Mouse (Mus musculus) ES-Bruce4 (cell line): ENCODE data around the gene Taar4. TPM values are rescaled to one million over a fixed set of nuclear protein-coding genes. Genes with fewer than 3 reads are reported as not detected.

ENCODE experiments used
- H3K27ac ChIP-seq: 2 replicates; pipeline ENCODE4 v1.5.1; 2012; ENCODE audit warnings: low read length, inconsistent platforms; ENCODE audit not compliant: insufficient read depth
- H3K27me3 ChIP-seq: 2 replicates; pipeline ENCODE4 v1.6.1; 2012; ENCODE audit warnings: mild to moderate bottlenecking, low read length, inconsistent platforms; ENCODE audit not compliant: control insufficient read depth, poor library complexity, insufficient read depth, severe bottlenecking
- H3K36me3 ChIP-seq: 2 replicates; pipeline ENCODE4 v1.6.1; 2012; ENCODE audit warnings: inconsistent platforms, mild to moderate bottlenecking, low read length, moderate library complexity; ENCODE audit not compliant: control insufficient read depth, poor library complexity, insufficient read depth, severe bottlenecking
- H3K4me1 ChIP-seq: one replicate; pipeline ENCODE4 v1.8.1; 2011; ENCODE audit warnings: low read length; ENCODE audit not compliant: control insufficient read depth, insufficient read depth
- H3K4me3 ChIP-seq: 2 replicates; pipeline ENCODE4 v1.5.1; 2011; ENCODE audit warnings: low read depth, mild to moderate bottlenecking, low read length
- H3K9ac ChIP-seq: 2 replicates; pipeline ENCODE4 v1.6.1; 2012; ENCODE audit warnings: low read depth, mild to moderate bottlenecking, inconsistent platforms; ENCODE audit not compliant: poor library complexity, severe bottlenecking
- H3K9me3 ChIP-seq: replicated peaks from 2 replicates; pipeline ENCODE4 v1.6.1; 2012; ENCODE audit warnings: mild to moderate bottlenecking, low read length, inconsistent platforms; ENCODE audit not compliant: control insufficient read depth, poor library complexity, insufficient read depth, severe bottlenecking
- CTCF ChIP-seq: IDR thresholded peaks from one replicate; pipeline ENCODE4 v1.8.1; 2011; ENCODE audit warnings: low read depth, low read length
- EP300 ChIP-seq: IDR thresholded peaks from 2 replicates; pipeline ENCODE4 v1.6.1; 2011; ENCODE audit warnings: low read depth, low read length; ENCODE audit not compliant: insufficient read depth
- POLR2A ChIP-seq: IDR thresholded peaks from one replicate; pipeline ENCODE4 v1.8.1; 2011; ENCODE audit warnings: low read length; ENCODE audit not compliant: insufficient read depth
- polyA plus RNA-seq: library from polyadenylated mRNA; stranded (reverse); fragments of >200 nt; gene quantifications from 2 replicates; pipeline ENCODE4 v1.2.4, GENCODE M21; 2011; ENCODE audit warnings: low read depth; ENCODE audit not compliant: missing spikeins, insufficient read depth, insufficient read length

Gene Taar4
- polyA plus RNA-seq, 1 experiment, result not detected

- H3K4me1 ChIP-seq, result no peaks in the 10 kb centered on the region
- TF ChIP-seq EP300 (no peak), POLR2A (no peak), CTCF (no peak)
- no peak overlapping the region for H3K9ac ChIP-seq
- H3K4me3 ChIP-seq, result no peak overlapping the region
- no peaks in the 10 kb centered on the region for H3K9me3 ChIP-seq
- no peaks in the 10 kb centered on the region for H3K36me3 ChIP-seq
- H3K27ac ChIP-seq, result no peak overlapping the region
- H3K27me3 ChIP-seq, result no peaks in the 10 kb centered on the region
Observed at GRCm38 (mm10) chr10:23964921-23965610, 4.8 kb downstream of the Taar4 start.

- Histone ChIP-seq H3K36me3 (no peaks in the 10 kb centered on the region), H3K4me1 (no peaks in the 10 kb centered on the region), H3K9me3 (no peaks in the 10 kb centered on the region), H3K27me3 (no peaks in the 10 kb centered on the region), H3K4me3 (no peak within 1 kb of the TSS), H3K9ac (no peak within 1 kb of the TSS), H3K27ac (no peak within 1 kb of the TSS)
- TF ChIP-seq EP300, result no peak
- no peak for TF ChIP-seq POLR2A
- TF ChIP-seq CTCF, result no peak
Observed at GRCm38 (mm10) chr10:23970656-23971165, 10.4 kb downstream of the Taar4 start, which contains the start of gene Taar5. Taar5 (plus strand) TSS chr10:23970706.

- Histone ChIP-seq H3K9ac (no peak overlapping the region), H3K4me3 (no peak overlapping the region), H3K27me3 (no peaks in the 10 kb centered on the region), H3K27ac (no peak overlapping the region), H3K4me1 (no peaks in the 10 kb centered on the region), H3K9me3 (no peaks in the 10 kb centered on the region), H3K36me3 (no peaks in the 10 kb centered on the region)
- TF ChIP-seq POLR2A (no peak), EP300 (no peak), CTCF (no peak)
Observed at GRCm38 (mm10) chr10:23971256-23971655, 11.0 kb downstream of the Taar4 start.

- no peaks in the 10 kb centered on the region for H3K36me3 ChIP-seq
- no peak overlapping the region for H3K27ac ChIP-seq
- no peaks in the 10 kb centered on the region for H3K27me3 ChIP-seq
- no peak overlapping the region for H3K4me3 ChIP-seq
- no peaks in the 10 kb centered on the region for H3K4me1 ChIP-seq
- H3K9me3 ChIP-seq, result no peaks in the 10 kb centered on the region; the same call in 1 of the 2 replicates
- no peak overlapping the region for H3K9ac ChIP-seq
- TF ChIP-seq EP300 (peak; percentile 63), POLR2A (no peak), CTCF (no peak)
Observed at GRCm38 (mm10) chr10:23977958-23978357, 17.7 kb downstream of the Taar4 start.

GRCm38 (mm10) chr10:23978901-23979705 is 18.8 kb downstream of the Taar4 start:
- Histone ChIP-seq H3K9ac (no peak overlapping the region), H3K4me3 (no peak overlapping the region)

More at GRCm38 (mm10) chr10:23978901-23979705, 18.8 kb downstream of the Taar4 start:
- no peaks in the 10 kb centered on the region; the same call in 1 of the 2 replicates for H3K9me3 ChIP-seq
- no peaks in the 10 kb centered on the region for H3K27me3 ChIP-seq
- no peaks in the 10 kb centered on the region for H3K36me3 ChIP-seq
- TF ChIP-seq POLR2A (no peak), CTCF (peak; percentile 94), EP300 (peak; percentile 51; the same call in 1 of the 2 replicates)
- no peaks in the 10 kb centered on the region for H3K4me1 ChIP-seq
- no peak overlapping the region for H3K27ac ChIP-seq
